Mouse (Mus musculus): ENCODE data around the gene Mdga1. TPM values are rescaled to one million over a fixed set of nuclear protein-coding genes. Genes with fewer than 3 reads are reported as not detected.

Gene Mdga1
- polyA plus RNA-seq, 1 experiment from 2014 or later: 17.7 TPM

- ATAC-seq: no peak
- no peak for DNase-seq (ENCODE audit: low read depth, low spot score)
Observed at GRCm38 (mm10) chr17:29870316-29870715, 99.6 kb downstream of the Mdga1 start.

GRCm38 (mm10) chr17:29865914-29866313 is 104.0 kb downstream of the Mdga1 start:
- no peak for DNase-seq (ENCODE audit: low read depth, low spot score)
- ATAC-seq: no peak
- no peaks in the 10 kb centered on the region for H3K27me3 ChIP-seq
- in situ Hi-C loops (cut with MboI; ENCODE audit: low pct_unique_long_range_greater_than_20kb): no loop called here
- CTCF ChIA-PET: interaction anchor here (1.1 kb wide), 1 partner anchor 17 kb away, joined by 3 read pairs; no protein-coding TSS in a partner anchor
- POLR2A ChIA-PET: no interaction called here
- TF ChIP-seq CTCF (IDR thresholded peaks at IDR 0.05): no peak

More at GRCm38 (mm10) chr17:29870316-29870715, 99.6 kb downstream of the Mdga1 start:
- in situ Hi-C loops (cut with MboI; ENCODE audit: low pct_unique_long_range_greater_than_20kb): no loop called here
- H3K27me3 ChIP-seq: no peaks in the 10 kb centered on the region
- ChIA-PET POLR2A (no interaction called here), CTCF (no interaction called here)
- no peak for TF ChIP-seq CTCF (IDR thresholded peaks at IDR 0.05)

- ChIA-PET CTCF (interaction anchor here (1.2 to 1.5 kb wide), 4 partner anchors 9 to 19 kb away, joined by 3 to 4 read pairs (median 3); no protein-coding TSS in a partner anchor), POLR2A (no interaction called here)
- TF ChIP-seq CTCF (IDR thresholded peaks at IDR 0.05): no peak
- no peaks in the 10 kb centered on the region for H3K27me3 ChIP-seq
- ATAC-seq: no peak
- in situ Hi-C loops (cut with MboI; ENCODE audit: low pct_unique_long_range_greater_than_20kb): no loop called here
- no peak for DNase-seq (ENCODE audit: low read depth, low spot score)
Observed at GRCm38 (mm10) chr17:29864440-29864839, 105.4 kb downstream of the Mdga1 start.

GRCm38 (mm10) chr17:29859788-29860283 is 110.1 kb downstream of the Mdga1 start:
- DNase-seq (ENCODE audit: low read depth, low spot score): no peak
- ChIA-PET POLR2A (interaction anchor here (1.2 kb wide), 1 partner anchor 23 kb away, joined by 4 read pairs; no protein-coding TSS in a partner anchor), CTCF (no interaction called here)
- no peak for TF ChIP-seq CTCF (IDR thresholded peaks at IDR 0.05)
- in situ Hi-C loops (cut with MboI; ENCODE audit: low pct_unique_long_range_greater_than_20kb): no loop called here
- no peak for ATAC-seq
- H3K27me3 ChIP-seq: no peaks in the 10 kb centered on the region

DNA sequence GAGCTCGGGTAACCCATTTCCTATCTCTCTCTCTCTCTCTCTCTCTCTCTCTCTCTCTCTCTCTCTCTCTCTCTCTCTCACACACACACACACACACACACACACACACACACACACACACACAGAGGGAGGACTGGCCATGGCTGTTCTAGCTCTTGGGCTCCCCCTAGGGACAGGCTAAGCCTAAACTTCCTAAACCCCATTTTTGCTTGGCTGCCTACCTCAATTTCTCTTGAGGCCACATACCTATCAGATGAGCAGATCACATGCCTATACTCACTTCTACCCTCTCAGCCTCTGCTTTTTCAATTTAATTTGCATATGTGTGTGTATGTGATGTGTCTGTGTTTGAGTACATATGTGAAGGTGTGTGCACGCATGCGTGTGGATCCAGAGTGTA is 111.1 kb downstream of the Mdga1 start:
- H3K27me3 ChIP-seq: no peaks in the 10 kb centered on the region
- ATAC-seq: no peak
- in situ Hi-C loops (cut with MboI; ENCODE audit: low pct_unique_long_range_greater_than_20kb): no loop called here
- no peak for DNase-seq (ENCODE audit: low read depth, low spot score)
- CTCF ChIA-PET: interaction anchor here (0.7 to 0.8 kb wide), 2 partner anchors 16 to 38 kb away, joined by 3 read pairs; no protein-coding TSS in a partner anchor
- TF ChIP-seq CTCF (IDR thresholded peaks at IDR 0.05): no peak
- POLR2A ChIA-PET: no interaction called here

- ATAC-seq (no peak), DNase-seq (ENCODE audit: low read depth, low spot score) (no peak)
- in situ Hi-C loops (cut with MboI; ENCODE audit: low pct_unique_long_range_greater_than_20kb): no loop called here
- TF ChIP-seq CTCF (IDR thresholded peaks at IDR 0.05): no peak
- H3K27me3 ChIP-seq: no peaks in the 10 kb centered on the region
- CTCF ChIA-PET: interaction anchor here (1.2 to 1.5 kb wide), 2 partner anchors 8 to 20 kb away, joined by 3 read pairs; no protein-coding TSS in a partner anchor
- POLR2A ChIA-PET: no interaction called here
Observed at GRCm38 (mm10) chr17:29855702-29856580, 113.9 kb downstream of the Mdga1 start.

DNA sequence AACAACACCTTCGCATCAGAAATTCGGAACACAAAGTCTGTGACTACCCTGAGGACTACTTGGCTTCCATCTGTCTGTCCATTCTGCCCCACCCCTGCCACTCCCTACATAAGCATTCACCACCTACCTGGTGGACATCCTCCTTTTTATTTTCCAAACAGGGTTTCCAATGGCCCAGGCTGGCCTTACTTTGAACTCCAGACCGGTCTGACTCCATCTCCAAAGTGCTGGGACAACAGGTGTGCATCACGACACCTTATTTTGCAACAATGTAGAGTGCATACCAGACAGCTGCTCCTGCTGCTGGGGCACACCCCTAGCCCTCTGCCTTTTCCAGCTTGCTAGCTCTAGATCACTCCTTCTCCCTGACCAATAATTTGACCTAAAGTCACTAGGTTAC is 115.1 kb downstream of the Mdga1 start:
- ATAC-seq (no peak), DNase-seq (ENCODE audit: low read depth, low spot score) (no peak)
- no peak for TF ChIP-seq CTCF (IDR thresholded peaks at IDR 0.05)
- CTCF ChIA-PET: interaction anchor here (1.2 kb wide), 1 partner anchor 9 kb away, joined by 3 read pairs; no protein-coding TSS in a partner anchor
- POLR2A ChIA-PET: no interaction called here
- no peaks in the 10 kb centered on the region for H3K27me3 ChIP-seq
- in situ Hi-C loops (cut with MboI; ENCODE audit: low pct_unique_long_range_greater_than_20kb): no loop called here

- POLR2A ChIA-PET: no interaction called here
- H3K27me3 ChIP-seq: no peaks in the 10 kb centered on the region
- DNase-seq (ENCODE audit: low read depth, low spot score) (no peak), ATAC-seq (no peak)
- CTCF ChIA-PET: no interaction called here
- in situ Hi-C loops (cut with MboI; ENCODE audit: low pct_unique_long_range_greater_than_20kb): no loop called here
- no peak for TF ChIP-seq CTCF (IDR thresholded peaks at IDR 0.05)
Observed at GRCm38 (mm10) chr17:29854388-29854787, 115.5 kb downstream of the Mdga1 start.

GRCm38 (mm10) chr17:29852846-29853486 is 116.9 kb downstream of the Mdga1 start:
- DNase-seq (ENCODE audit: low read depth, low spot score) (no peak), ATAC-seq (no peak)
- no peaks in the 10 kb centered on the region for H3K27me3 ChIP-seq
- POLR2A ChIA-PET: no interaction called here
- TF ChIP-seq CTCF (IDR thresholded peaks at IDR 0.05): no peak
- in situ Hi-C loops (cut with MboI; ENCODE audit: low pct_unique_long_range_greater_than_20kb): no loop called here
- CTCF ChIA-PET: interaction anchor here (0.9 kb wide), 1 partner anchor 19 kb away, joined by 3 read pairs; no protein-coding TSS in a partner anchor

- POLR2A ChIA-PET: no interaction called here
- CTCF ChIA-PET: interaction anchor here (1.2 to 1.7 kb wide), 2 partner anchors 15 to 16 kb away, joined by 3 to 4 read pairs; no protein-coding TSS in a partner anchor
- H3K27me3 ChIP-seq: no peaks in the 10 kb centered on the region
- in situ Hi-C loops (cut with MboI; ENCODE audit: low pct_unique_long_range_greater_than_20kb): no loop called here
- ATAC-seq: no peak
- DNase-seq (ENCODE audit: low read depth, low spot score): no peak
- TF ChIP-seq CTCF (IDR thresholded peaks at IDR 0.05): no peak
Observed at GRCm38 (mm10) chr17:29849436-29849797, 120.5 kb downstream of the Mdga1 start.

Measured in Patski (cell line).